Mouse (Mus musculus) CD4-positive, CD25-positive, alpha-beta regulatory T cell, adult 4 months (primary cell): Measurements from ENCODE around the gene Ubxn10. TPM values are rescaled to one million over a fixed set of nuclear protein-coding genes. Genes with fewer than 3 reads are reported as not detected.

ENCODE experiments used
- ATAC-seq: one replicate; pipeline ENCODE4 v1.8.0; 2017
- polyA plus RNA-seq, 2 experiments: library from polyadenylated mRNA; unstranded; fragments of 100-300 nt; shearing (Covaris generic); gene quantifications; one replicate each; pipeline ENCODE4 v1.2.1; 2017

Gene Ubxn10
- polyA plus RNA-seq, 2 experiments from 2014 or later = not detected

DNA sequence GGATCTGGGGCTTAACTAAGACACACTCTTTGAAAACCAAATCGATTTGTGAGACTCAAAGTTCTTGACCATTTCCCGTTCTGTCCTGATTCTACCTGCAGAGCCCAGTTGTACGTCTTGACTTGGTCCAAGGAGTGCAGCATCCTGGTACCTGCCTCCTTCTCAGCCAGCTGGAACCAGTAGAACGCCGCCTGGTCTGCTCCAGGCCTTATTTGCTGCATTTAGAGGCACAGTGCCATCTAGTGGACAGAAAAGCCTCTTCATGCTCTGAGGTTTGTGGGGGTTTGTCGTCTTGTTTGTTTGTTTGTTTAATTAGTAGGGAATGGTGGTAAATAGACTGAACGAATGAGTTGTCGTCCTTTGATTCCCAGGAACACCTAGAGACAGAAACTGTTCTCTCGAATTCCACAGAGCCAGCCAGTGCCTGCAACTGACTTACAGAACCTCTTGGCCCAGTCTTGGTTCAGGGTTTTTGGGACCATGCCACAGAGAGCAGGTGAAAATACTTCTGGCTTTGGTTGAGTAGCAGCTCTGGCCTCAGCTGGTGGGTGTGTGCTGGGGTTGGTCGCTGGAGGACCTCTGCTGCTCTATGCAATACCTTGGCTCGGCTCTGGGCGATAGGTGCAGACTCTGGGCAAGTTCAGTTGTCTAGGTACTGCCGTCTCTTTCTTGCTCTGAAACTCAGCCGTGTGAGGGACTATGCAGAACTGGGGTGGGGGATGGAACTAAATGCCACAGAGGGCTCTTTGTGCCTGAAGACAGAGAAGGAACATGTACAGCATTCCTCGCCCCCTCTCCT is 36.6 kb downstream of the Ubxn10 start:
- no peak for ATAC-seq

DNA sequence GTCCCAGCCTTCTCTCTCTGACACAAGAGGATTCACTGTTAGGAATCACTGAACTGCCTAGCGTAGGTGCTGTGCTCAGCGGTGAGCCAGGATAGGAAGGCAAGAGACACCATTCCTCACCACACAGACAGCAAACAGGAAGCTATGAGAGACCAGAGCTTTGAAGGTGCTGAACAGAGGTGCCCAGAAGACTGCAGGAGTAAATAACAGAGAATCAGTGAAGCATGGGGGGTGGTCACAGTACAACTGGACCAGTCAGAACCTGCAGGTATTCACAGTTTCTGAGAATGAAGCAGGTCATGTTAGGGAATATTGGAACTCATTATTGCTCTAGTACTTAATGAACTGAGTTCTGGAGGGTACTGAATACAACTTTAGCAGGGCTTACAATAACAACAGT is 38.7 kb downstream of the Ubxn10 start:
- ATAC-seq = no peak

- no peak for ATAC-seq
Observed at GRCm38 (mm10) chr4:138697166-138697860, 39.7 kb downstream of the Ubxn10 start.

- ATAC-seq = no peak
Observed at GRCm38 (mm10) chr4:138696720-138697119, 40.2 kb downstream of the Ubxn10 start.

- no peak for ATAC-seq
Observed at GRCm38 (mm10) chr4:138693043-138693692, 43.8 kb downstream of the Ubxn10 start.

GRCm38 (mm10) chr4:138691443-138692181 is 45.4 kb downstream of the Ubxn10 start:
- ATAC-seq = no peak

- no peak for ATAC-seq
Observed at GRCm38 (mm10) chr4:138690561-138690960, 46.4 kb downstream of the Ubxn10 start.

- ATAC-seq = no peak
Observed at GRCm38 (mm10) chr4:138689094-138689512, 47.9 kb downstream of the Ubxn10 start.

DNA sequence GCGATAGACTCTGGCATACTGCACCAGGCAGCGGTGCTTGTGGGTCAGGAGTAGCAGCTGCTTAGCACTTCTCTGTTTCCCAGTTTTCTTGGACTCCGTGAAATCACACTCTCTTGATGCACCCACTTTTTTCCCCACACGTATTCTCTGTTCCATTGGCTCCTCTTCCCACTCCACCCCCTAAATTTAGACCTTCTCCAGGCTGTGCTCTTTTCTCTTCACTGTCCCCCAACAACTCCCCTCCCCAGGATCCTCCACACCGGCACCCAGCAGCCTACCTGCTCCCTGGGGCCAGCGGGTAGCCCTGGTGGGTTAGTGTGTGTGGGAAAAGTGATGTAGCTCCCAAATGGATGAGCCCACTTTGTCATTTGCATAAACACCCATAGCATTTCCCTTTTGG is 51.2 kb downstream of the Ubxn10 start:
- ATAC-seq = no peak

DNA sequence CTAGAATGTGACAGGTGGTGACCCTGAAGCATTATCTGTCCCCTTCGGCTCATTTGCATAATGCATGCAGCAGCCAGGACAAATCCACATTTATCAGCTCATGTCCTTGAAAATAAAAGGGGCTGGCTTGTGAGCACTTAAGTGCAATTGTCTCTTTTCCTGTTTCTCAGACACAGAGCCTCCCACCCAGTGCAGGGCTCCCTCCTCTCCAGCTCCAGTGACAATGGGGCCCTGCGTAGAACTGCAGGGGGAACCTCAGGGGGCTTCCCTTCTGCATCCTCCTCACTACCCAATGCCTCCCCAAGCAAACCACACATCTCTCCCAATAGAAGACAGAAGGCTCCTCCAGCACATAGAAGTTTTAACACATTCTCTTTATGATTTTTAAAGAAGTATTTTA is 54.2 kb downstream of the Ubxn10 start:
- ATAC-seq = no peak

GRCm38 (mm10) chr4:138680124-138680523 is 56.8 kb downstream of the Ubxn10 start:
- ATAC-seq = no peak

- no peak for ATAC-seq
Observed at GRCm38 (mm10) chr4:138677579-138677978, 59.4 kb downstream of the Ubxn10 start.

GRCm38 (mm10) chr4:138676480-138676879 is 60.5 kb downstream of the Ubxn10 start:
- no peak for ATAC-seq

DNA sequence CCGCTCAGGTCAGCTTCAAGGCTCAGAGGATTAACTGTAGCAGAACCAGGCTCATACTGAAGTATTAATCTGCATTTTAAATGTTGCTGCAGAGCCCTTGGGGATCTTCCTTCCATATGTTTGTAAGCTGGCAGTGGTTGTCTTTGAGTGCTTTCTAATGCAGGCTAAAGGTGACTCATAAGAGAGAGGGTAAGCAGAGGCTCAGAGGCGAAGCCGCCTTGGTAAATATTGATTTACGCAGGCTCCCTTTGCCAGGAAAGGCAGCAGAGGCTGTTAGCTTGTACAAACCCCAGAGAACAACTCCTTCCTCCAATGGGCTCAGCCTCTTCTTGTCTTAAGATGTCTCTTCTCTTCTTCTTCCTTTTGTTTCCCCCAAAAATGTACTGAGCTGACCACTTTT is 64.8 kb downstream of the Ubxn10 start:
- no peak for ATAC-seq

GRCm38 (mm10) chr4:138670093-138670889 is 66.7 kb downstream of the Ubxn10 start:
- ATAC-seq = no peak

- ATAC-seq = no peak
Observed at GRCm38 (mm10) chr4:138666521-138666920, 70.4 kb downstream of the Ubxn10 start.

- no peak for ATAC-seq
Observed at GRCm38 (mm10) chr4:138659936-138660602, 76.9 kb downstream of the Ubxn10 start.
